Mouse (Mus musculus) MEL (cell line): ENCODE results near the gene Emc3. TPM values are rescaled to one million over a fixed set of nuclear protein-coding genes. Genes with fewer than 3 reads are reported as not detected.

ENCODE experiments used
- DNase-seq: peaks from one replicate; pipeline ENCODE4 v3.0.0; 2011; ENCODE audit warnings: low read depth, low spot score
- H3K27ac ChIP-seq: 2 replicates; pipeline ENCODE4 v1.5.1; 2012; ENCODE audit warnings: low read depth, mild to moderate bottlenecking, control low read depth, low read length, moderate library complexity; ENCODE audit not compliant: control insufficient read depth
- H3K27me3 ChIP-seq, 2 experiments: fragments of 150-350 bp in 1 of 2; sonication (generic) in 1 of 2; 2 replicates each; pipeline ENCODE4 v1.6.1; 2012; ENCODE audit warnings: low read length in 2 of 2, mild to moderate bottlenecking in 2 of 2, improper control_type of control experiment in 1 of 2, moderate library complexity in 1 of 2; ENCODE audit not compliant: insufficient read depth in 2 of 2, control insufficient read depth in 1 of 2
- H3K36me3 ChIP-seq, 2 experiments: 2 replicates each; pipeline ENCODE4 v1.6.1; 2012 to 2014; ENCODE audit warnings: low read length in 2 of 2, improper control_type of control experiment in 1 of 2, inconsistent platforms in 1 of 2, mild to moderate bottlenecking in 1 of 2; ENCODE audit not compliant: insufficient read depth in 2 of 2, control insufficient read depth in 1 of 2
- H3K4me1 ChIP-seq, 2 experiments: fragments of 150-350 bp in 1 of 2; sonication (generic) in 1 of 2; 2 replicates each; pipeline ENCODE4 v1.6.1; 2012; ENCODE audit warnings: low read length in 2 of 2, improper control_type of control experiment in 1 of 2, mild to moderate bottlenecking in 1 of 2; ENCODE audit not compliant: insufficient read depth in 2 of 2, control insufficient read depth in 1 of 2
- H3K4me3 ChIP-seq, 2 experiments: fragments of 150-350 bp in 1 of 2; sonication (generic) in 1 of 2; 2 replicates each; pipeline ENCODE4 v1.5.1; 2012; ENCODE audit warnings: low read depth in 2 of 2, low read length in 2 of 2, mild to moderate bottlenecking in 2 of 2, moderate library complexity in 2 of 2, control low read depth in 1 of 2, improper control_type of control experiment in 1 of 2; ENCODE audit not compliant: control insufficient read depth in 1 of 2, insufficient read depth in 1 of 2
- H3K79me2 ChIP-seq: 2 replicates; pipeline ENCODE4 v1.6.1; 2012; ENCODE audit warnings: mild to moderate bottlenecking, low read length, moderate library complexity; ENCODE audit not compliant: control insufficient read depth, poor library complexity, insufficient read depth
- H3K9ac ChIP-seq: 2 replicates; pipeline ENCODE4 v1.6.1; 2012; ENCODE audit warnings: low read depth, mild to moderate bottlenecking, control low read depth, low read length, moderate library complexity; ENCODE audit not compliant: control insufficient read depth, poor library complexity, severe bottlenecking
- H3K9me3 ChIP-seq: fragments of 150-350 bp; sonication (generic); replicated peaks from 2 replicates; pipeline ENCODE4 v1.6.1; 2012; ENCODE audit warnings: mild to moderate bottlenecking, low read length, improper control_type of control experiment, moderate library complexity; ENCODE audit not compliant: insufficient read depth
- BHLHE40 ChIP-seq: IDR thresholded peaks from 2 replicates; pipeline ENCODE4 v1.6.1; 2012; ENCODE audit warnings: low read depth, mild to moderate bottlenecking, inconsistent platforms, low read length, improper control_type of control experiment, borderline replicate concordance
- CHD1 ChIP-seq: IDR thresholded peaks from 2 replicates; pipeline ENCODE4 v1.6.1; 2012; ENCODE audit warnings: low read depth, mild to moderate bottlenecking, inconsistent platforms, low read length, improper control_type of control experiment
- CHD2 ChIP-seq: IDR thresholded peaks from 2 replicates; pipeline ENCODE4 v1.6.1; 2011; ENCODE audit warnings: low read length, improper control_type of control experiment
- CTCF ChIP-seq, 3 experiments: IDR thresholded peaks in 2 of 3; conservative IDR thresholded peaks in 1 of 3; 2 replicates each; pipeline ENCODE4 v1.5.1; 2011 to 2012; ENCODE audit warnings: low read length in 3 of 3, low read depth in 2 of 3, mild to moderate bottlenecking in 2 of 3, improper control_type of control experiment in 1 of 3, inconsistent platforms in 1 of 3, mixed read lengths in 1 of 3, moderate library complexity in 1 of 3; ENCODE audit not compliant: control insufficient read depth in 1 of 3, insufficient read depth in 1 of 3, poor library complexity in 1 of 3, severe bottlenecking in 1 of 3
- E2F4 ChIP-seq: IDR thresholded peaks from 2 replicates; pipeline ENCODE4 v1.6.1; 2011; ENCODE audit warnings: low read depth, low read length, improper control_type of control experiment, borderline replicate concordance
- ELF1 ChIP-seq: IDR thresholded peaks from 2 replicates; pipeline ENCODE4 v1.6.1; 2014; ENCODE audit warnings: low read depth, mild to moderate bottlenecking, inconsistent platforms, low read length, improper control_type of control experiment, moderate library complexity
- EP300 ChIP-seq, 2 experiments: IDR thresholded peaks; 2 replicates each; pipeline ENCODE4 v1.6.1; 2011; ENCODE audit warnings: improper control_type of control experiment in 2 of 2, low read length in 2 of 2, low read depth in 1 of 2, mild to moderate bottlenecking in 1 of 2
- ETS1 ChIP-seq: IDR thresholded peaks from 2 replicates; pipeline ENCODE4 v1.6.1; 2012; ENCODE audit warnings: low read depth, mild to moderate bottlenecking, inconsistent platforms, low read length, improper control_type of control experiment, moderate library complexity
- GABPA ChIP-seq: IDR thresholded peaks from 2 replicates; pipeline ENCODE4 v1.6.1; 2012; ENCODE audit warnings: low read depth, mild to moderate bottlenecking, inconsistent platforms, low read length, improper control_type of control experiment, moderate library complexity
- HCFC1 ChIP-seq: IDR thresholded peaks from 2 replicates; pipeline ENCODE4 v1.6.1; 2012; ENCODE audit warnings: low read depth, mild to moderate bottlenecking, inconsistent platforms, low read length, improper control_type of control experiment, moderate library complexity
- JUND ChIP-seq: IDR thresholded peaks from 2 replicates; pipeline ENCODE4 v1.6.1; 2011; ENCODE audit warnings: low read depth, mild to moderate bottlenecking, improper control_type of control experiment, low read length
- KAT2A ChIP-seq: conservative IDR thresholded peaks from 2 replicates; pipeline ENCODE4 v1.6.1; 2012; ENCODE audit warnings: low read depth, low read length, improper control_type of control experiment, inconsistent platforms
- MAFK ChIP-seq: IDR thresholded peaks from 2 replicates; pipeline ENCODE4 v1.6.1; 2011; ENCODE audit warnings: low read depth, mild to moderate bottlenecking, low read length, improper control_type of control experiment, borderline replicate concordance
- MAX ChIP-seq: IDR thresholded peaks from 2 replicates; pipeline ENCODE4 v1.6.1; 2011; ENCODE audit warnings: low read length, improper control_type of control experiment
- MAZ ChIP-seq: IDR thresholded peaks from 2 replicates; pipeline ENCODE4 v1.6.1; 2012; ENCODE audit warnings: low read depth, mild to moderate bottlenecking, inconsistent platforms, low read length, improper control_type of control experiment
- MEF2A ChIP-seq: IDR thresholded peaks from 2 replicates; pipeline ENCODE4 v1.6.1; 2014; ENCODE audit warnings: low read depth, mild to moderate bottlenecking, inconsistent platforms, low read length, improper control_type of control experiment; ENCODE audit not compliant: poor library complexity, insufficient replicate concordance, severe bottlenecking; ENCODE audit errors: extremely low read depth
- MXI1 ChIP-seq: IDR thresholded peaks from 2 replicates; pipeline ENCODE4 v1.6.1; 2011; ENCODE audit warnings: mild to moderate bottlenecking, low read depth, low read length, improper control_type of control experiment
- MYB ChIP-seq: IDR thresholded peaks from 2 replicates; pipeline ENCODE4 v1.6.1; 2011; ENCODE audit warnings: mild to moderate bottlenecking, low read depth, low read length, improper control_type of control experiment
- NELFE ChIP-seq: IDR thresholded peaks from 2 replicates; pipeline ENCODE4 v1.6.1; 2011; ENCODE audit warnings: low read depth, low read length, improper control_type of control experiment
- NRF1 ChIP-seq: IDR thresholded peaks from 2 replicates; pipeline ENCODE4 v1.6.1; 2014; ENCODE audit warnings: low read depth, mild to moderate bottlenecking, inconsistent platforms, low read length, improper control_type of control experiment, moderate library complexity; ENCODE audit not compliant: poor library complexity, insufficient read depth, severe bottlenecking
- POLR2A ChIP-seq, 2 experiments: IDR thresholded peaks; 2 replicates each; pipeline ENCODE4 v1.6.1; 2011 to 2012; ENCODE audit warnings: low read length in 2 of 2, mild to moderate bottlenecking in 2 of 2, control low read depth in 1 of 2, improper control_type of control experiment in 1 of 2, low read depth in 1 of 2, moderate library complexity in 1 of 2; ENCODE audit not compliant: control insufficient read depth in 1 of 2, insufficient read depth in 1 of 2, poor library complexity in 1 of 2
- POLR2AphosphoS5 ChIP-seq: IDR thresholded peaks from 2 replicates; pipeline ENCODE4 v1.6.1; 2012; ENCODE audit warnings: low read depth, borderline replicate concordance, mild to moderate bottlenecking, inconsistent platforms, low read length, moderate library complexity, mixed read lengths
- RAD21 ChIP-seq: IDR thresholded peaks from 2 replicates; pipeline ENCODE4 v1.6.1; 2011; ENCODE audit warnings: mild to moderate bottlenecking, low read depth, low read length, improper control_type of control experiment
- RCOR1 ChIP-seq: IDR thresholded peaks from 2 replicates; pipeline ENCODE4 v1.6.1; 2012; ENCODE audit warnings: low read depth, mild to moderate bottlenecking, inconsistent platforms, low read length, improper control_type of control experiment
- SIN3A ChIP-seq: IDR thresholded peaks from 2 replicates; pipeline ENCODE4 v1.6.1; 2012; ENCODE audit warnings: low read length, improper control_type of control experiment, inconsistent platforms
- SMC3 ChIP-seq: IDR thresholded peaks from 2 replicates; pipeline ENCODE4 v1.6.1; 2011; ENCODE audit warnings: low read depth, low read length, improper control_type of control experiment
- TAL1 ChIP-seq: IDR thresholded peaks from 2 replicates; pipeline ENCODE4 v1.6.1; 2012; ENCODE audit warnings: mild to moderate bottlenecking, inconsistent platforms, low read length, moderate library complexity, mixed read lengths
- TBP ChIP-seq: IDR thresholded peaks from 2 replicates; pipeline ENCODE4 v1.8.0; 2011; ENCODE audit warnings: low read depth, low read length, improper control_type of control experiment
- TCF12 ChIP-seq: IDR thresholded peaks from 2 replicates; pipeline ENCODE4 v1.6.1; 2014; ENCODE audit warnings: low read depth, mild to moderate bottlenecking, inconsistent platforms, low read length, improper control_type of control experiment, moderate library complexity
- UBTF ChIP-seq: IDR thresholded peaks from 2 replicates; pipeline ENCODE4 v1.6.1; 2012; ENCODE audit warnings: low read depth, mild to moderate bottlenecking, inconsistent platforms, low read length, improper control_type of control experiment, moderate library complexity, borderline replicate concordance; ENCODE audit not compliant: insufficient read depth
- USF1 ChIP-seq: IDR thresholded peaks from 2 replicates; pipeline ENCODE4 v1.6.1; 2014; ENCODE audit warnings: low read depth, mild to moderate bottlenecking, inconsistent platforms, low read length, improper control_type of control experiment, moderate library complexity
- USF2 ChIP-seq, 2 experiments: IDR thresholded peaks; 2 replicates each; pipeline ENCODE4 v1.6.1; 2011 to 2012; ENCODE audit warnings: improper control_type of control experiment in 2 of 2, low read length in 2 of 2, borderline replicate concordance in 1 of 2, inconsistent platforms in 1 of 2, low read depth in 1 of 2, mild to moderate bottlenecking in 1 of 2; ENCODE audit not compliant: insufficient read depth in 1 of 2
- ZC3H11A ChIP-seq: IDR thresholded peaks from 2 replicates; pipeline ENCODE4 v1.6.1; 2012; ENCODE audit warnings: low read depth, mild to moderate bottlenecking, inconsistent platforms, low read length, improper control_type of control experiment
- ZKSCAN1 ChIP-seq: IDR thresholded peaks from 2 replicates; pipeline ENCODE4 v1.6.1; 2012; ENCODE audit warnings: low read depth, mild to moderate bottlenecking, inconsistent platforms, low read length, improper control_type of control experiment, moderate library complexity
- ZMIZ1 ChIP-seq: IDR thresholded peaks from 2 replicates; pipeline ENCODE4 v1.6.1; 2012; ENCODE audit warnings: low read depth, mild to moderate bottlenecking, inconsistent platforms, low read length, improper control_type of control experiment, moderate library complexity
- ZNF384 ChIP-seq: IDR thresholded peaks from 2 replicates; pipeline ENCODE4 v1.6.1; 2012; ENCODE audit warnings: low read depth, mild to moderate bottlenecking, inconsistent platforms, low read length, improper control_type of control experiment
- polyA plus RNA-seq, 2 experiments: library from polyadenylated mRNA; stranded (reverse) in 1 of 2; unstranded in 1 of 2; fragments of >175 nt in 1 of 2; fragments of >200 nt in 1 of 2; gene quantifications; 2 replicates each; pipeline versions ENCODE4 v1.2.1 to v1.2.4; 2012; ENCODE audit warnings: low replicate concordance in 2 of 2, low read depth in 1 of 2; ENCODE audit not compliant: insufficient read length in 2 of 2, insufficient read depth in 1 of 2, missing spikeins in 1 of 2
- total RNA-seq: library from RNA; depleted of rRNA; stranded (reverse); fragments of 300-350 nt; gene quantifications from 2 replicates; pipeline ENCODE4 v1.2.3, GENCODE M21; 2012

Gene Emc3
- total and polyA plus RNA-seq, 3 experiments = 62.3 to 172 (median 73.1) TPM

DNA sequence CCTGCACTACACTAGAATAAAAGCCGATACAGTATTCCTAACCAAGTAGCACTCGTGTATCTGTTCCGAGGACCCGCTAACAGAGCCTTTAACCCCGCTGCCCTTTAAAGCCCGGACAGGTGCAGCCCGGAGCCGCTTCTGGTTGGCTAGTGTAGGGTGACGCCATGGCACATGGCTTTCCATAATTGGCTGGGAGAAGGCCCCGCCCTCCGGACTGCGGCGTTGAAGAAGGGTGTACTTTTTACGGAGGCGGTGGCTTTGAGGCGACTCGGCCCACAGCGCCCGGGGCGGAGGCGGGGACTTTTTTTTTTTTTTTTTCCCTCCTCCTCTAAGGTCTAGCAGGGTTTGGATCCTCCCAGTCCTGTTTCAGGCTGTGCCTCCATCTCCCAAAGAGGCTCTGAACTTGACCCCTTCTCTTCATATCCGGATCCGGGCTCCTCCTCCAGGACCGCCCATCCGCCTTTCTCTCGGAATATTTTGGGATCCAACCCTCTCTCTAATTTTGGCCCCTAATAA, 48.3 kb downstream of the Emc3 start, which contains the start of gene Creld1:
Gene Creld1 (plus strand): TSS at position 198 of the 516 bp plus-strand sequence.
- 0 out of 2 replicates have a peak, but pooled peaks cover 2% of the 10 kb centered on the region for H3K79me2 ChIP-seq
- H3K9ac ChIP-seq = peak within 1 kb of the TSS; percentile 83
- peaks cover 6 to 21% of the 10 kb centered on the region in 2 experiments for H3K4me1 ChIP-seq
- peak within 1 kb of the TSS; percentile 69 for H3K27ac ChIP-seq
- no peaks in the 10 kb centered on the region for H3K9me3 ChIP-seq
- H3K4me3 ChIP-seq = peak within 1 kb of the TSS; percentile 73 to 84
- peaks cover 0 to 17% of the 10 kb centered on the region in 2 experiments; a peak in 2 of 4 replicates for H3K36me3 ChIP-seq
- DNase-seq = peak; percentile 99
- H3K27me3 ChIP-seq = peaks cover 2% of the 10 kb centered on the region in 2 experiments; a peak in 1 of 4 replicates
- TF ChIP-seq MAX = peak; percentile 47; the same call in 1 of the 2 replicates
- TF ChIP-seq ZC3H11A = no peak
- no peak for TF ChIP-seq KAT2A
- TF ChIP-seq TAL1 = no peak
- no peak for TF ChIP-seq EP300 (IDR thresholded peaks at IDR 0.05; ENCODE audit: low read depth in 1 of 2, low read length in 2 of 2)
- TF ChIP-seq TCF12 = no peak; the same call in 1 of the 2 replicates
- TF ChIP-seq E2F4 = no peak
- TF ChIP-seq NELFE = peak; percentile 93
- TF ChIP-seq ZMIZ1 = peak; percentile 79
- TF ChIP-seq CHD2 = no peak
- peak; percentile 8; the same call in 1 of the 2 replicates for TF ChIP-seq ETS1
- TF ChIP-seq POLR2AphosphoS5 = no peak
- TF ChIP-seq CTCF (IDR thresholded peaks at IDR 0.05 in 2 of 3, conservative IDR thresholded peaks at IDR 0.05 in 1 of 3; ENCODE audit: control insufficient read depth in 1 of 3, insufficient read depth in 1 of 3, low read depth in 2 of 3, low read length in 3 of 3, poor library complexity in 1 of 3, severe bottlenecking in 1 of 3) = no peak
- no peak for TF ChIP-seq SMC3
- no peak for TF ChIP-seq UBTF
- TF ChIP-seq MYB = no peak
- TF ChIP-seq USF2 (IDR thresholded peaks at IDR 0.05; ENCODE audit: borderline replicate concordance in 1 of 2, insufficient read depth in 1 of 2, low read depth in 1 of 2, low read length in 2 of 2) = no peak
- TF ChIP-seq POLR2A (IDR thresholded peaks at IDR 0.05; ENCODE audit: control insufficient read depth in 1 of 2, insufficient read depth in 1 of 2, low read depth in 1 of 2, low read length in 2 of 2, poor library complexity in 1 of 2) = peak in 1 of 2 experiments; percentile 98; a peak in 2 of 4 replicates
- TF ChIP-seq MAFK = no peak
- no peak for TF ChIP-seq CHD1
- peak; percentile 98 for TF ChIP-seq ZNF384
- TF ChIP-seq NRF1 = peak; percentile 25; the same call in 1 of the 2 replicates
- TF ChIP-seq GABPA = no peak
- TF ChIP-seq MXI1 = no peak
- peak; percentile 65; the same call in 1 of the 2 replicates for TF ChIP-seq MAZ
- TF ChIP-seq RAD21 = no peak
- TF ChIP-seq BHLHE40 = no peak
- peak; percentile 96 for TF ChIP-seq TBP
- TF ChIP-seq USF1 = peak; percentile 59
- peak; percentile 12; the same call in 1 of the 2 replicates for TF ChIP-seq ZKSCAN1
- TF ChIP-seq JUND = no peak
- TF ChIP-seq SIN3A = peak; percentile 49
- peak; percentile 50; the same call in 1 of the 2 replicates for TF ChIP-seq HCFC1
- TF ChIP-seq MEF2A = 0 out of 2 replicates have a peak, but pooled peaks have one; percentile 31
- no peak for TF ChIP-seq RCOR1
- peak; percentile 45; the same call in 1 of the 2 replicates for TF ChIP-seq ELF1
